Mouse (Mus musculus): ENCODE measurements around the gene Stub1. TPM values are rescaled to one million over a fixed set of nuclear protein-coding genes. Genes with fewer than 3 reads are reported as not detected.
A peak's percentile ranks its signal among the peaks of the same experiment; 100 is the strongest.
"Not testable (repeated sequence)": the region's sequence is repeated elsewhere in the genome, so short reads cannot be mapped to it uniquely, and the experiment has no call there.

The Stub1 gene
- total RNA-seq, 1 experiment from 2014 or later, result 84.7 TPM

GRCm38 (mm10) chr17:25827546-25828222, 5.5 kb downstream of the Stub1 start:
- no peak for ATAC-seq (replicated peaks; ENCODE audit: low read depth, poor library complexity, severe bottlenecking)

DNA sequence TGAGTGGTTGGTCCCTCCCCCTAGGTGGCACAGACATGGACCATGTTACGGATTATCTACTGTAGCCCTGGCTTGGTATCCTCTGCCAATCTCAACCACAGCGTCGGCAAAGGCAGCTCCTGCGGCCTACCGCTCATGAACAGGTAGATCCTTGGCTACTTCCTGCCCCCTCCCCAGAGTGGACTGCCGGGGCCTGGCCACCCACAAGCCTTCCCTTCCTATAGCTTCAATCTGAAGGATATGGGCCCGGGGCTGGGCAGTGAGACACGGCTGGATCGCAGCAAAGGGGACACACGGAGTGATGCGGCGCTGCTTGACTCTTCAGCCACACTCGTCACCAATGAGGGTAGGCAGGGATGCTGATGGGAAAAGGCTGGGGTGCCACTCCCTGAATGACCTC, 6.2 kb downstream of the Stub1 start:
- ATAC-seq (replicated peaks; ENCODE audit: low read depth, poor library complexity, severe bottlenecking), result no peak

GRCm38 (mm10) chr17:25825984-25826570, 7.1 kb downstream of the Stub1 start:
- no peak for ATAC-seq (replicated peaks; ENCODE audit: low read depth, poor library complexity, severe bottlenecking)

DNA sequence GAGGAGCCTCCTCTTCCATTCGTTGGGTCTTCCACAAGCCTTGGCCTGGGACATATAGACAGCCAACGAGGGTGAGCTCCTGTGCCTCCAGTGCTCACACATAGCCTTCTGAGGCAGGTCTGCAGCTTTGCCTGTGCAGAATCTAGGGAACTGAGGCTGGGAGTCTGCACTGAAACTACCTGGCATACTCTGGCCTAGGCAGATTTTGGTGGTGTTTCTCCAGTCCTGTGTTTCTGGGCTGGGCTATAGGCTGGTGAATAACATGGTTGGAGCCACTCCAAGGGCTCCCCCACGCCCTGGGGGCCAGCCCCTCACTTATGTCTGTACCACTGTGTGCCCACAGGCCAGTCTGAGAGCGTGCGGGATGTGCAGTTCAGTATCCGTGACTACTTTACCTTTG, 7.9 kb downstream of the Stub1 start:
- no peak for ATAC-seq (replicated peaks; ENCODE audit: low read depth, poor library complexity, severe bottlenecking)

GRCm38 (mm10) chr17:25824362-25825142, 8.7 kb downstream of the Stub1 start:
- ATAC-seq (replicated peaks; ENCODE audit: low read depth, poor library complexity, severe bottlenecking), result no peak

DNA sequence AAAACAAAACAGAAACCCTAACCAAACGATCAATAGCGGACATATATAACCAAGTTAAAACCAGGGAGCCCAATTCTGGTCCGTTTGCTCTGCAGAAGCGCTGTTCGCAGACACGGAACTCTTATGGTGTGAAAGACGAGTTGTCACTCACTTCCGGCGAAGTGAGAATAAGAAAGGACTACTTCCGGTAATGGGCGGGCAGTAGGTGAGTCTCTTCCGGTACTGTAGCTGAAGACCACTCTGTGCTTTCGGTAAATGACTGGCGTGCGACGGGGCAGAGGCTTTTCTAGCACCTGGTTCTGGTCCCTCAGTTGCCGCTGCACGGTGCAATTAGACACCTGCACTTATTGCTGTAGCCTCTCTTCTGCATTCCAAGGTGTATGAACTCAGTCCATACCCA, 9.8 kb downstream of the Stub1 start, which contains the start of gene Wdr24:
TSS of gene Wdr24 (plus strand) at position 176 of the 400 bp plus-strand sequence.
- peak; percentile 85 for ATAC-seq (replicated peaks; ENCODE audit: low read depth, poor library complexity, severe bottlenecking)

DNA sequence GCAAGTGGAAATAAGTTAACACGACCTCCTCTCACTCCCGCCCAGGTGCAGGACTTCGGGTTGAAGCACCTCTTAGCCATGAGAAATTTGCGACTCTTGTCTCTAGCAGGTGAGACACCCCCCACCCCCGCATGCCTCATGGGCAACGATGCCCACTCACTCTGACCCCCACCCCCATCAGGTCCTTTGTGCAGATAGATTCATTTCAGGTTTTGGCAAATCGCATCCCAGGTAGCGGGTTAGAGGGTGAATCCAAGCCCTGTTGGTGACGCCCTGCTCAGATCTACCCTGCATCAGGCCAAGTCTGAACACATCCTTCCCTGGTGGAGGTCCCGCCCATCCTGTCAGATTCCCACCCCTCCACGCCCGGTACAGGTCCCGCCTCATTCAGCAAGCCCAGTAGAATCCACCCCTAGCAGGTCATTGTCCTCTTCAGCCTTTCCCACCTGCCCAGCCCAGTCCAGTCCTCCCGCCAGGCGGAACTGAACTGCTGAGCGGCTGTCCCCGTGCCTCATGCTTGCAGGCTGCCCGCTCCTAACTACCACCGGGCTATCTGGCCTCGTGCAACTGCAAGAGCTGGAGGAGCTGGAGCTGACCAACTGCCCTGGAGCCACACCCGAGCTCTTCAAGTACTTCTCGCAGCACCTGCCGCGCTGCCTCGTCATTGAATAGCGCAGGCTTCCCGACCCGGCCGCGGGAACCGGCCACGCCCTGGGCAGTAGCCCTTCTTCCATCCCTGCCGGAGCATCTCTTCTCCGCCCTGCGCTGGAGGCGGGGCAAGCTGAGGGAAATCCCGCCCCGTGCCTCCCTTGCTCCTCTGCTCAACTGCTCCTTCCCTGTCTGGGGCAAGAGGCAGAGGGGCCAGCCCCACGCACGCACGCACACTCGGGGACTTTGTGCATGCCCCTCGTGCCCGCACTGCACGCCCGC, 14.1 kb downstream of the Stub1 start:
- peak; percentile 33; the same call in 1 of the 2 replicates for ATAC-seq (replicated peaks; ENCODE audit: low read depth, poor library complexity, severe bottlenecking)

DNA sequence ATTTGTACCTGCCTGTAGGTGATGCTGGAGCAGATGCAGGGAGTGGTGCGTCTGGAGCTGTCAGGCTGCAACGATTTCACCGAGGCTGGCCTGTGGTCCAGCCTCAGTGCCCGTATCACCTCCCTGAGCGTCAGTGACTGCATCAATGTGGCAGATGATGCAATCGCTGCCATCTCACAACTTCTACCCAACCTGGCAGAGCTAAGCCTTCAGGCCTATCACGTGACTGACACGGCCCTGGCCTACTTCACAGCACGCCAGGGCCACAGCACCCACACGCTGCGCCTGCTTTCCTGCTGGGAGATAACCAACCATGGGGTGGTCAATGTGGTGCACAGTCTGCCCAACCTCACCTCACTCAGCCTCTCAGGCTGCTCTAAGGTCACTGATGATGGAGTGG, 15.5 kb downstream of the Stub1 start:
- no peak for ATAC-seq (replicated peaks; ENCODE audit: low read depth, poor library complexity, severe bottlenecking)

GRCm38 (mm10) chr17:25813471-25813870, 19.7 kb downstream of the Stub1 start:
- peak; percentile 90 for ATAC-seq (replicated peaks; ENCODE audit: low read depth, poor library complexity, severe bottlenecking)

DNA sequence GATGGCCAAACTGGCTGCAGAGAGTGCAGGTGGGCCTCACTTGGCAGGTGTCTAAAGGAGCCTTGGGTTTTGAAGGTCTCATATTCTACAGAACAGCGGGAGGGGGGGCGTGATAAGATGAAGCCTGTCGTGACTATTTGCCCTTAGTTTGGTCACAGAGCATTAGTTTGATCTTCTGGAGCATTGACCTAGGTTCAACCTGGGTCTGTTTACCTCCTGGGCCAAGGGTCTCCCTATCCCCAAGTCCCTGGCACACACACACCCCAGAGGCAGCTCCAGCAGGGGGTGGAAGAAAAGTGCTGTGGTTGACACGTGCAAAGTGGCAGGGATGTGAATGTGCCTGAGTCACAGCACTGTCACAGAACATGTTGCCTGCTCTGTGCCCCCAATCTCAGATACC, 22.3 kb downstream of the Stub1 start:
- no peak for ATAC-seq (replicated peaks; ENCODE audit: low read depth, poor library complexity, severe bottlenecking)

- ATAC-seq (replicated peaks; ENCODE audit: low read depth, poor library complexity, severe bottlenecking), result peak; percentile 28; the same call in 1 of the 2 replicates
Observed at GRCm38 (mm10) chr17:25809606-25810340, 23.4 kb downstream of the Stub1 start.

DNA sequence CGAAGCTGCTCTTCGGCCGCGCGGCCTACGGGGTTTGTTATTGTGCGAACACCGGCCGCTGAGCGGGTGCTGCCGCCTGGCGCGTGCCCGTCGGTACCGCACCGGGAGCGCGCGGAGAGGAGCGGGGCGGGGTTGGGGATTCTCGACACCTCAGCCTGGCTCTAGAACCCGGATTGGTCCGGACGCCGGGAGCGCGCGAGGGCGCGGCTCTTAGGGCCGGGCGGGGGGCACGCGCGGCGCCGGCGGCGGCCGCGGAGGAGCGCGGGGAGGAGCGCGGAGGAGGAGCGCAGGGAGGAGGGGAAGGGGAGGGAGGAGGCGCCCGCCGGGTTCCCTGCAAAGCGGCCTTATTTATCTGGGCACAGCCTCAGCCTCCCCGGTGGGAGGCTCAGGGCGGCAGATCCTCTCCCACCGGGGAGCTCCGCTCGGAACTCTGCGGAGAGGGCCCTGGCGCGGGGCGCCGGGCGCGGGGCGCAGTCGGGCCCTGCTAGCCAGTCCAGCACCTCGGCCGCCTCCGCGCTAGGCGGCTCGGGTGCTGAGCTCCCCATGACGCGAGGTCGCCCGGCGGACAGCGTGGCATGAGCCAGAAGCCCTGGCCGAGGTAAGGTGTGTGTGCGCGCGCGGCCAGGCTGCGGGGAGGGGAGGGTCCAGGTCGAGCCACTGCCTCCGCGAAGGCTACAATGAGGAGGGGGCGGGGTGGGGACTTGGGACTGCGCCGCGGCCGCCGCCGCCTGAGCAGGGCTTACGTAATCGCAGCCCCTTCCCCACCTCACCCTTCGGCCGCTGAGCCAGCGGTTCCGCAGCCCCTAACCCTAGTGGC, 24.2 kb downstream of the Stub1 start, which contains the start of gene Fbxl16:
TSS of gene Fbxl16 (plus strand) at position 297 of the 817 bp plus-strand sequence.
- no peak for ATAC-seq (replicated peaks; ENCODE audit: low read depth, poor library complexity, severe bottlenecking)

GRCm38 (mm10) chr17:25808028-25808427, 25.2 kb downstream of the Stub1 start:
- no peak for ATAC-seq (replicated peaks; ENCODE audit: low read depth, poor library complexity, severe bottlenecking)

DNA sequence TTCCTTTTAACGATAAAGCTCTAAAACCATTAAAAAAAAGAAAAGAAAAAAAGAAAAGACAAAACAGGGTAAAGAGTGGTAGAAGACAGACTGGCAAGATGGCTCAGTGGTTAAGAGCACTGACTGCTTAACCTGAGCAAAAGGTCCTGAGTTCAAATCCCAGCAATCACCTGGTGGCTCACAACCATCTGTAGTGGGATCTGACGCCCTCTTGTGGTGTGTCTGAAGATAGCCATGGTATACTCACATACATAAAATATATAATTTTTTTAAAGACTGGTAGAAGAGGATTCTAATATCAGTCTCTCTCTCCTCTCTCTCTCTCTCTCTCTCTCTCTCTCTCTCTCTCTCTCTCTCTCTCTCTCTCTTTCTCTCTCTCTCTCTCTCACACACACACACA, 25.8 kb downstream of the Stub1 start:
- not testable (repeated sequence) for ATAC-seq (replicated peaks; ENCODE audit: low read depth, poor library complexity, severe bottlenecking)

GRCm38 (mm10) chr17:25806507-25806906, 26.7 kb downstream of the Stub1 start:
- no peak for ATAC-seq (replicated peaks; ENCODE audit: low read depth, poor library complexity, severe bottlenecking)

GRCm38 (mm10) chr17:25802825-25803517, 30.2 kb downstream of the Stub1 start:
- no peak; the same call in 1 of the 2 replicates for ATAC-seq (replicated peaks; ENCODE audit: low read depth, poor library complexity, severe bottlenecking)

- ATAC-seq (replicated peaks; ENCODE audit: low read depth, poor library complexity, severe bottlenecking), result peak; percentile 80
Observed at GRCm38 (mm10) chr17:25801029-25801428, 32.2 kb downstream of the Stub1 start.

DNA sequence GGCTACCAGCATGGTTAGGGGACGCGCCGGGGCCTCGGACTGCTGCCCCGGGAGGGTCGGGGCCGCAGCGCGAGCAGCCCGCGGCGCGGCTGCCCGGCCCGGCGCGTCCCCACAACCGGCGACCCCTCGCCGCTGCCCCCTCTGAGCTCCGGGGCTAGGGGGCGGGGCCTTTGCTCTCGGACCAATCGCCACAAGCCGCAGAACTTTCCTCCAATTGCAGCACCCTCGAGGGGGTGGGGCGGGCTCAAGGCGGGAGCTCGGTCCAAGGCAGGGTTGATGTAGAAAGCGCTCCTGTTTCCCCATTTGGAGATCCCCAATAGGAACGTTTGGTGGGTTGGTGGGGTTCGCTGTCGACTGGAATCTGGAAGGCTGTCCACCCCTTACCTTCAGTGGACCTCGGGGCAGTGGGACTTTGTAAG, 36.2 kb downstream of the Stub1 start, which contains the start of gene Metrn:
TSS of gene Metrn (minus strand) at position 186 of the 419 bp plus-strand sequence.
- peak; percentile 62 for ATAC-seq (replicated peaks; ENCODE audit: low read depth, poor library complexity, severe bottlenecking)

All from common myeloid progenitor, adult 5-6 weeks (primary cell).